Mouse (Mus musculus) forebrain, embryonic 13.5 days (tissue): Measurements from ENCODE around the gene Cntln. TPM values are rescaled to one million over a fixed set of nuclear protein-coding genes. Genes with fewer than 3 reads are reported as not detected.

ENCODE experiments used
- ATAC-seq: fragments of 200-750 bp; cut with Nextera tagmentation; 2 replicates; pipeline ENCODE4 v1.8.0; 2017
- H3K27ac ChIP-seq: fragments of 300-500 bp; sonication (generic); 2 replicates; pipeline ENCODE4 v1.5.1; 2015; ENCODE audit warnings: inconsistent platforms, mild to moderate bottlenecking, moderate library complexity
- H3K27me3 ChIP-seq: fragments of 300-500 bp; sonication (generic); 2 replicates; pipeline ENCODE4 v1.6.1; 2015; ENCODE audit warnings: mild to moderate bottlenecking, inconsistent platforms
- H3K36me3 ChIP-seq: fragments of 300-500 bp; sonication (generic); 2 replicates; pipeline ENCODE4 v1.6.1; 2015; ENCODE audit warnings: mild to moderate bottlenecking, inconsistent platforms; ENCODE audit not compliant: poor library complexity, severe bottlenecking
- H3K4me1 ChIP-seq: fragments of 300-500 bp; sonication (generic); 2 replicates; pipeline ENCODE4 v1.6.1; 2015; ENCODE audit warnings: inconsistent platforms
- H3K4me2 ChIP-seq: fragments of 300-500 bp; sonication (generic); 2 replicates; pipeline ENCODE4 v1.6.1; 2015; ENCODE audit warnings: inconsistent platforms, mild to moderate bottlenecking, moderate library complexity
- H3K4me3 ChIP-seq: fragments of 300-500 bp; sonication (generic); 2 replicates; pipeline ENCODE4 v1.5.1; 2015; ENCODE audit warnings: mild to moderate bottlenecking, inconsistent platforms
- H3K9ac ChIP-seq: fragments of 300-500 bp; sonication (generic); 2 replicates; pipeline ENCODE4 v1.6.1; 2015; ENCODE audit warnings: mild to moderate bottlenecking, inconsistent platforms
- H3K9me3 ChIP-seq: fragments of 300-500 bp; sonication (generic); replicated peaks from 2 replicates; pipeline ENCODE4 v1.6.1; 2016; ENCODE audit warnings: inconsistent platforms
- WGBS: fragments of 180-500 bp; shearing (Covaris S2); methylation state at CpG from one replicate; pipeline ENCODE4 v1.1.7; 2015; 5-methylcytosine and 5-hydroxymethylcytosine counted together
- polyA plus RNA-seq: library from polyadenylated mRNA; unstranded; fragments of >200 nt; fragmentation: Nextera tagmentation; extraction: Ambion mirVana; gene quantifications from 2 replicates; pipeline ENCODE4 v1.2.1, GENCODE M21; 2015

The Cntln gene
- polyA plus RNA-seq, 1 experiment from 2014 or later: 9.1 TPM

GRCm38 (mm10) chr4:84942651-84943050, 58.5 kb downstream of the Cntln start:
- Histone ChIP-seq H3K4me2 (no peak overlapping the region), H3K9me3 (no peaks in the 10 kb centered on the region), H3K4me1 (peaks cover 6% of the 10 kb centered on the region; the same call in 1 of the 2 replicates), H3K27ac (no peak overlapping the region), H3K9ac (no peak overlapping the region), H3K36me3 (no peaks in the 10 kb centered on the region), H3K4me3 (no peak overlapping the region), H3K27me3 (no peaks in the 10 kb centered on the region)
- no peak for ATAC-seq
- 78% methylated on average over 2 of the region's 2 CpGs for WGBS

- no peak for ATAC-seq
- Histone ChIP-seq H3K27ac (no peak overlapping the region), H3K27me3 (no peaks in the 10 kb centered on the region), H3K4me3 (no peak overlapping the region), H3K9ac (no peak overlapping the region), H3K9me3 (no peaks in the 10 kb centered on the region), H3K4me2 (no peak overlapping the region), H3K4me1 (peaks cover 6% of the 10 kb centered on the region; the same call in 1 of the 2 replicates), H3K36me3 (no peaks in the 10 kb centered on the region)
- 75% methylated on average over 4 of the region's 4 CpGs for WGBS
These were observed 60.0 kb downstream of the Cntln start for GRCm38 (mm10) chr4:84944100-84944499.

- H3K9ac ChIP-seq: no peak overlapping the region
- H3K4me2 ChIP-seq: no peak overlapping the region
- H3K4me3 ChIP-seq: no peak overlapping the region
- no peak for ATAC-seq
- no peak overlapping the region for H3K27ac ChIP-seq
- H3K9me3 ChIP-seq: no peaks in the 10 kb centered on the region
- H3K36me3 ChIP-seq: no peaks in the 10 kb centered on the region
- peaks cover 6% of the 10 kb centered on the region; the same call in 1 of the 2 replicates for H3K4me1 ChIP-seq
- 96% methylated on average over 3 of the region's 3 CpGs for WGBS
- no peaks in the 10 kb centered on the region for H3K27me3 ChIP-seq
These were observed 62.3 kb downstream of the Cntln start for GRCm38 (mm10) chr4:84946450-84946849.

GRCm38 (mm10) chr4:84976875-84977646, 93.0 kb downstream of the Cntln start:
- no peak overlapping the region for H3K4me3 ChIP-seq
- no peaks in the 10 kb centered on the region for H3K27me3 ChIP-seq
- no peak overlapping the region for H3K9ac ChIP-seq
- ATAC-seq: no peak
- H3K4me1 ChIP-seq: no peaks in the 10 kb centered on the region
- no peaks in the 10 kb centered on the region for H3K9me3 ChIP-seq
- 79% methylated on average over 7 of the region's 7 CpGs for WGBS
- H3K4me2 ChIP-seq: no peak overlapping the region
- no peak overlapping the region for H3K27ac ChIP-seq
- H3K36me3 ChIP-seq: no peaks in the 10 kb centered on the region

GRCm38 (mm10) chr4:84995520-84996348, 111.6 kb downstream of the Cntln start:
- Histone ChIP-seq H3K9me3 (no peaks in the 10 kb centered on the region), H3K4me1 (peaks cover 8% of the 10 kb centered on the region), H3K36me3 (no peaks in the 10 kb centered on the region), H3K27me3 (no peaks in the 10 kb centered on the region), H3K4me2 (peak overlapping the region; percentile 27), H3K27ac (no peak overlapping the region), H3K9ac (no peak overlapping the region), H3K4me3 (no peak overlapping the region)
- peak; percentile 83 for ATAC-seq
- 15% methylated on average over 10 of the region's 10 CpGs for WGBS

- no peak for ATAC-seq
- H3K4me2 ChIP-seq: no peak overlapping the region
- no peaks in the 10 kb centered on the region for H3K9me3 ChIP-seq
- no peak overlapping the region for H3K4me3 ChIP-seq
- H3K27ac ChIP-seq: no peak overlapping the region
- no peaks in the 10 kb centered on the region for H3K27me3 ChIP-seq
- H3K36me3 ChIP-seq: no peaks in the 10 kb centered on the region
- 69% methylated on average over 6 of the region's 6 CpGs for WGBS
- H3K4me1 ChIP-seq: 0 out of 2 replicates have a peak, but pooled peaks cover 4% of the 10 kb centered on the region
- H3K9ac ChIP-seq: no peak overlapping the region
These were observed 121.5 kb downstream of the Cntln start for GRCm38 (mm10) chr4:85005581-85005980.

- Histone ChIP-seq H3K9ac (no peak overlapping the region), H3K4me2 (no peak overlapping the region), H3K36me3 (no peaks in the 10 kb centered on the region), H3K27me3 (no peaks in the 10 kb centered on the region), H3K4me3 (no peak overlapping the region), H3K4me1 (0 out of 2 replicates have a peak, but pooled peaks cover 4% of the 10 kb centered on the region), H3K27ac (no peak overlapping the region), H3K9me3 (no peaks in the 10 kb centered on the region)
- peak; percentile 43; the same call in 1 of the 2 replicates for ATAC-seq
- WGBS: 55% methylated on average over 3 of the region's 3 CpGs
These were observed 122.7 kb downstream of the Cntln start for GRCm38 (mm10) chr4:85006789-85007188.

- no peak overlapping the region for H3K4me2 ChIP-seq
- H3K36me3 ChIP-seq: no peaks in the 10 kb centered on the region
- H3K27me3 ChIP-seq: no peaks in the 10 kb centered on the region
- no peaks in the 10 kb centered on the region for H3K9me3 ChIP-seq
- H3K4me1 ChIP-seq: 0 out of 2 replicates have a peak, but pooled peaks cover 4% of the 10 kb centered on the region
- no peak overlapping the region for H3K4me3 ChIP-seq
- H3K9ac ChIP-seq: no peak overlapping the region
- ATAC-seq: no peak
- H3K27ac ChIP-seq: no peak overlapping the region
These were observed 126.7 kb downstream of the Cntln start for GRCm38 (mm10) chr4:85010846-85011245.

DNA sequence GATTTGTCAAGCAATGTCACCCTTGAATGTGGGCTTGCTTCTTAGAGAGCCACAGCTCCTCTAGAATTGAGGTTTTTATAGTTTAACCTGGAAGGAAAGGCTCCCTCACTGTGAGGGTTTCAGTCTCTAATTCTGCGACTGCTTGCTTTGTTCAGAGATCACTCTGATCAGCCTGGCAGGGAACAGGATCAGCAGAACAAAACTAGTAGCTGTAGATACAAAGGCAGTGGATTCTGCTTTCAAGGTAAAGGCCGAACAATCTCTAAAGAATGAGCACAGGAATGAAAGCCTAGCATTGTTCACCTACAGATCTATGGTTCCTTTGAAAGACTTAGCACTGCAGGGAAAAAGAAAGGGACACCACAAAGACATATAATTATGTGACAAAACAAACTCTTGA, 161.6 kb downstream of the Cntln start:
- Histone ChIP-seq H3K27ac (no peak overlapping the region), H3K27me3 (no peaks in the 10 kb centered on the region), H3K4me1 (peaks cover 18% of the 10 kb centered on the region), H3K9me3 (no peaks in the 10 kb centered on the region), H3K36me3 (no peaks in the 10 kb centered on the region), H3K9ac (0 out of 2 replicates have a peak overlapping the region, but pooled peaks have one; percentile 7), H3K4me2 (no peak overlapping the region), H3K4me3 (no peak overlapping the region)
- WGBS: 4% methylated on average over 2 of the region's 2 CpGs
- ATAC-seq: 0 out of 2 replicates have a peak, but pooled peaks have one; percentile 24

- WGBS: 54% methylated on average over 8 of the region's 8 CpGs
- Histone ChIP-seq H3K9me3 (no peaks in the 10 kb centered on the region), H3K4me2 (no peak overlapping the region), H3K4me3 (no peak overlapping the region), H3K27ac (no peak overlapping the region), H3K4me1 (peaks cover 18% of the 10 kb centered on the region), H3K27me3 (no peaks in the 10 kb centered on the region), H3K36me3 (no peaks in the 10 kb centered on the region), H3K9ac (no peak overlapping the region)
- peak; percentile 66; the same call in 1 of the 2 replicates for ATAC-seq
These were observed 165.9 kb downstream of the Cntln start for GRCm38 (mm10) chr4:85049933-85050553.

DNA sequence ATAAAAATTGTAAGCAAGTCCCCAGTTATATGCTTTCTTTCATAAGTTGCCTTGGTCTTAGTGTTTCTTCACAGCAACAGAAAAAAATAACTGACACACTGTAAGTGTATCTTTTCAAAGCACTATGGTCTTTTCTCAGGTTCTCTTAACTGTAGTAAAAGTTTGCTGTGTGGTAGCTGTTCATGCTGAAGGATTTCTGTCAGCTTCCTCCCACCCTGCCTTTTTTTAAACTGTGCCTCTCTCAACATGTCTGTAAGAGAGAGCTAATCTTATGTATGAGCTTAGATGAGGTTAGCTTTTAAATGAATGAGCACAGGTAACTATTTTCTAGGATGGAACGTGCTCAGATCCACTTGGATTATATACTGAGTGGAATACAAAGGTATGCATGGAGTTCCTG, 170.5 kb downstream of the Cntln start:
- Histone ChIP-seq H3K9me3 (no peaks in the 10 kb centered on the region), H3K36me3 (no peaks in the 10 kb centered on the region; the same call in 1 of the 2 replicates), H3K4me2 (no peak overlapping the region), H3K4me3 (no peak overlapping the region), H3K9ac (no peak overlapping the region), H3K27ac (no peak overlapping the region), H3K27me3 (no peaks in the 10 kb centered on the region), H3K4me1 (peaks cover 8% of the 10 kb centered on the region)
- 63% methylated on average over 1 of the region's 1 CpGs for WGBS
- ATAC-seq: no peak

GRCm38 (mm10) chr4:85059598-85059997, 175.5 kb downstream of the Cntln start:
- H3K27ac ChIP-seq: no peak overlapping the region
- no peaks in the 10 kb centered on the region; the same call in 1 of the 2 replicates for H3K36me3 ChIP-seq
- ATAC-seq: no peak
- no peak overlapping the region for H3K9ac ChIP-seq
- no peak overlapping the region for H3K4me3 ChIP-seq
- no peaks in the 10 kb centered on the region for H3K4me1 ChIP-seq
- H3K4me2 ChIP-seq: no peak overlapping the region
- no peaks in the 10 kb centered on the region for H3K27me3 ChIP-seq
- no peaks in the 10 kb centered on the region for H3K9me3 ChIP-seq
- 91% methylated on average over 2 of the region's 2 CpGs for WGBS
